Mouse (Mus musculus) cerebellum, postnatal 25 days (tissue): ENCODE results near the gene Focad.

Experiments used
- DNase-seq, 2 experiments: peaks; one replicate each; pipeline ENCODE4 v3.0.0; 2021; ENCODE audit warnings: mixed read lengths in 2 of 2

Focad gene

GRCm38 (mm10) chr4:88094062-88094767, at the start of gene Focad:
Gene Focad, plus strand, starts transcription at chr4:88094629.
- peak; percentile 98 to 99 for DNase-seq

DNA sequence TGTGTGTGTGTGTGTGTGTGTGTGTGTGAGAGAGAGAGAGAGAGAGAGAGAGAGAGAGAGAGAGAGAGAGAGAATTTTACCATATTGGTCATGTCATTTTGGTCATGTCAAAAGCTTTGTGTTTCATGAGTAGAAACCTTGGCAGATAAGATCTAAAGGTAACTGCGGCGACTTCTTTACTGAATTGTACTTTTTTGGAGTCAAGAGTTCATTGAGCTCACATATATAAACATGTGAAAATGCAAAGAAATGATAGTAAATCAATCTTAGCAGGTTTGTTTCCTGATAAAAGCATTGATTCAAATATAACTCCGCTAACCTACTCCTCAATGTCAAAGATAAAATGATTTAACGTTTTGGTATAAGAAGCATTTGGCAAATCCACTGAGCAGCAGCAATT, 49.3 kb upstream of the Focad start:
- DNase-seq = no peak

DNA sequence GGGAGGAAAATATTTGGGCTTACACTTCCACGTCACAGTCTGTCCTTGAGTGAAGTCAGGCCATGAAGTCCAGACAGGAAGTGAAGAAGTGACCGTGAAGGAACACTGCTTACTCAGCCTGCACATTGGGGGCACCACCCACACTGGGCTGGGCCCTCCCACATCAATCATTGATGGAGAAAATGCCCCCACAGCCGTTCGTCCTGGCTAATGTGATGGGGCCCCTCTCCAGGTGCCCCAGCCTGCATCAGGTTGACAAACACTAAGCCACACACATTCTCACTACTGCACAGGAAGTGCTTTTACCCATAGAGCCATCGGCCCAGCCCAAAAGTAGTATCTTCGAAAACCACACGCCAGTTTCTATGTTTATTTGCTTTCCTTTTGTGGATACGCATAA, 48.1 kb upstream of the Focad start:
- no peak for DNase-seq

GRCm38 (mm10) chr4:88075388-88075787, 19.0 kb upstream of the Focad start:
- DNase-seq = no peak

GRCm38 (mm10) chr4:88078983-88079382, 15.4 kb upstream of the Focad start:
- no peak for DNase-seq

DNA sequence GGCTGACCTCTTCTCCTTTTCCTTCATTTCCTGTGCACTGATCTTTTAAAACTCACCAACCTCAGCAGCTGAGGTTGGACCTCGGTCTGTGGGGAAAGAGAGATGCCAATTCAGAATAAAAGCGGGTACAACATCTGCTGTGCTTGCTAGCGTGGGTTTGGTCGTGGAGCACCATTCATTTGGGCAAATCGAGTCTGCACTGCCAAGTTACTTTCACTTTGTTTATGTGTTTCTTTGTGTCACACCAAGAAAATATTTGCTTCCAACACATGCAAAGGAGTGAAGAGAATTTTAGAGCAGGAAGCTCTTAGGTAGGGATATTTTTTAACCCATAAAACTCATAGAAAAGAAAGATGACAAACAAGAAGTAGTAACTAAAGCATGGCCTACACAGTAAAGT, 13.0 kb upstream of the Focad start:
- DNase-seq = no peak

GRCm38 (mm10) chr4:88081885-88082284, 12.5 kb upstream of the Focad start:
- no peak for DNase-seq

DNA sequence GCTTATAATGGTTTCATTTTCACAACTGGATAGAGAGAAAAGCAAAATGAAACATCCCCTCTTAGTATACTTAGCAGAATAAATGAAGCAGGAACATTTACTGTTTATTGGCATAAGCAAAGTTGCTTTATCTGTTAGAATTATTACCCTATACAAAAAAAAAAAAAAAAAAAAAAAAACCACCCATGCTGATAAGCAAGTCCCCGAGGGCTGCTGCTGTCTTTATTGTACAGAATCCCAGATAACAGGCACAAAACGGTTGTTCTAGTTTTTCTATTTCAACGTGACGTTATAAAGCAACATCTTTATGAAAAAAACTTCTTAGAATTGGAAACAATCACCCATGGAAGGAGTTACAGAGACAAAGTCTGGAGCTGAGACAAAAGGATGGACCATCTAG, 12.0 kb upstream of the Focad start:
- DNase-seq = no peak

DNA sequence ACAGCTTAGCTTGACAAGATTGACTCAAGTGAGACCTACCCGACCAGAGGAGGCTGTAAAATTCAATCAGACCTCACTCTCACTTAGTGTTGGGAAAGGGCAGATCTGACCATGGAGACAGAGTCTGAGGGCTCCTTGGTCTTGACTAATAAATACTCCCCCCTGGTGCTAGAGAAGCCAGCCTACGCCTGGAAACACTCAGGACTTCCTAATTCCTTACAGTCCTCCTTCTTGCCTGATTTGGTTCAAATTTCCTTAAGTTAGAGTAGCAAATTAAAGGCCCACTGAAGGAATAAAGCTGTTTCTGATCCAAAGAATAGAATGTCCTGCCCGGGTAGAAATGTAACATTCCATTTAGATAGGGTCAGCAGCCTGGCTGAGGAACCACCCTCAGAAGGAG, 10.6 kb upstream of the Focad start:
- DNase-seq = no peak

DNA sequence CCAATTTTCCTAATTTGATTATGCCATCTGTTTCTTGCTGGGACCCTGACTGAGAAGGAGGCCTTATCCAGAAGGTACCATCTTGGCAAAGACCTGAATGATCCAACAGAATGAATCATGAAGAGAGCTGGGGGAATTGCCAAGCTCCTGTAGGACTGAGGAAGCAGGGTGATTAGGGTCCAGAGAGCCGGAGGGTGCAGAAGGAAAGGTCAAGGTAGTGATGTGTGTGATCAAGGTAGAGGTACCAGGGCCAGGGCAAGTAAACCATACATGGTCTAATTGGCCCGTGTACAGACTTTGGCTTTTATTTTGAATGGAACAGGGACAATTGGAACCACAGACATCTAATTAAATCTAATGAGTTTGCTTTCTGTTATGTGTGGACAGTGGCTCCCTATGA, 4.1 kb upstream of the Focad start:
- peak; percentile 63 to 72 for DNase-seq

GRCm38 (mm10) chr4:88094768-88095420, 465 bp downstream of the Focad start:
- no peak for DNase-seq

- no peak for DNase-seq
Measured at GRCm38 (mm10) chr4:88095693-88096092, 1.3 kb downstream of the Focad start.

- no peak for DNase-seq
Measured at GRCm38 (mm10) chr4:88108585-88108984, 14.2 kb downstream of the Focad start.

DNA sequence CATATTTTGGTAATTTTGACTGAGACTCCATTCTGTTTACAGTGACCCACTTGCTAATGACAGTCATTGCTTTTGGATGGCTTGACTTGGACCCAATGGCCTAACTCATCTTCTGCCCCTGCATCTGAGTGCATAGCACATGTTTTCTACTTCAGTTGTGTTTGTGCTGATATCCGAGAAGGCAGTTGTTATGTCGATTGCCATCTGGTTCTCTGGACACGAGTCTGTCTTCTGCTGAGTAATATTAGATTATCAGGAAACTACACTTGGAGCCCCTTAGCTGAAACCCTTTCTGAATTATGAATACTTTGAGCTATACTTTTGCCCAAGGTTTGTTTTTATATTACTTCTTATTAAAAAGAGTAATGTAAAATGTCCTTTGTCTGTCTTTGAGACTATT, 22.9 kb downstream of the Focad start:
- DNase-seq = no peak

DNA sequence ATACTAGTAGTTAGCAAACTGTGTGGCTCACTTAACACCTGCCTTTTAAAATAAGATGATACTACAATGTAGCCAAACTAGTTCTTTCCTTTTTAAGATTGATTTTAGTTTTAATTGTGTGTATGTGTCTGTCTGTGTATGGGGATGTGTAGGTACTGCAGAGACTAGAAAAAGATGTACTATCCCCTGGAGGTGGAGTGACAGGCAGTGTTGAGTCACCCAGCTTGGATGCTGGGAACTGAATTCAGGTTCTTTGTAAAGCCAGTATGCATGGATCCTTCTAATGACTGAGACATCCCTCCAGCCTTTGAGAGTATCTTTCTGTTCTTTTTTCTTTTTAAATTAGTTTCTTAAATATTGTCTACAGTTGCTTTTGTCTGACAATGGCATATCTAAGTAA, 23.5 kb downstream of the Focad start:
- no peak for DNase-seq

GRCm38 (mm10) chr4:88118750-88119395, 24.4 kb downstream of the Focad start:
- no peak for DNase-seq

DNA sequence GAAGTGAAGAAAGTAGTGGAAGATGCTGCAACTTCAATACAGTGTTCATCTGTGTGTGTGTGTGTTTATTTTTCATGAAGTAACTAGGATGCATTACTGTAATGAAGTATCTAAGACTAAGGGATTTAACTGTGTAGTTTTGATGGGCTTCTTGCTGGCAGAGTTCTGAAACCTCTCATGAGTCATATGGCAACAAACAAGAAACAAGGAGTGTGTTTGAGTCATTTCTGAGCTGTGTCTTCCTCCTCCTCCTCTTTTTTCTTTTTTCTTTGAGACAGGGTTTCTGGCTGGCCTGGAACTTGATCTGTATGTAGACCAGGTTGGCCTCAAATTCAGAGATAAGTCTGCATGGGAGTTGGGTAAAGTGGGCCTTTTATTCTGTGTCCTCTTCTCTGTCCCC, 25.7 kb downstream of the Focad start:
- DNase-seq = no peak

- no peak for DNase-seq
Measured at GRCm38 (mm10) chr4:88122472-88122871, 28.0 kb downstream of the Focad start.

DNA sequence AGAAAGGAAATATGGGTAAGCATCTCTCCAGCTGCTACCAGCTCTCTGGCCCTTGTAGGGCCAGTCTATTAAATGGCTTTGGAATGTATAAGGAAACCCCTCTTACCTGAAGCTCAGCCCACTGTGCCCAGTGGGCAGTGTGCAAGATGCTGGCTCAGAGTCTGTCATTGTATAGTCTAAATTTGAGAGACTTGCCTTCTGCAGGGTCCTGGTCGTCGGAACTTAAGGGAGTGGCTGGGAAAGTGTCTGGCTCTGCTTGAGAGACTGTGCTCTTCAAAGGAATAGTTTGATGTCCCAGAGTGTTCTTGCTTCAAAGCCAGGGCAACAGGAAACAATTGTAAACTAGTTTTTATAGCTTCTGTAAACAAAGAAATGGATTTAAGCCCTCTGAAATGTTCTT, 41.5 kb downstream of the Focad start:
- DNase-seq = no peak

- no peak for DNase-seq
Measured at GRCm38 (mm10) chr4:88136528-88136927, 42.1 kb downstream of the Focad start.

DNA sequence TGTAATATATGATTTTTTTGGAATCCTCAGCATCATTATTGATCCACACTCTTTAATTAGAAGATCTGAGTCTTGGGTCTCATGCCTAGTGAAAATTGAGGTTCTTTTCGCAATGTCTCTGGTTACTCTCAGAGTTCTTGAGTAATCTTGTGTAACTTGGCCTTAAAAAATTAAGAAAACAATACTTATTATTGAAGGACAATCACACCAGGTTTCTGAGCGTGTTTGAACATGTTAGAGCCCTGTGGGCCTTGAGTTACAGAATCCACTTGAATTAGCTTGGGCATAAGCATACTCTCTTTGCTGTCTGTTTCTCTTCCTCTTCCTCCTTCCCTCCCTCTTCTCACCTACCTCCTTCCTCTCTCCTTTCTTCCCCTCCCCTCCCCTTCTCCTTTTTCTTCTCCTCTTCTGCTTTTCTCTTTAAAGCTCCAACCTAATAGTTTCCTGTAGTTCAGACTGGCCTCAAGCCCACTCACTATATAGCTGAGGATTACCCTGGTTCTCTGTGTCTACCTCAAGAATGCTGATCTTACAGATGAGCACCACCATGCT, 44.0 kb downstream of the Focad start:
- DNase-seq = no peak

DNA sequence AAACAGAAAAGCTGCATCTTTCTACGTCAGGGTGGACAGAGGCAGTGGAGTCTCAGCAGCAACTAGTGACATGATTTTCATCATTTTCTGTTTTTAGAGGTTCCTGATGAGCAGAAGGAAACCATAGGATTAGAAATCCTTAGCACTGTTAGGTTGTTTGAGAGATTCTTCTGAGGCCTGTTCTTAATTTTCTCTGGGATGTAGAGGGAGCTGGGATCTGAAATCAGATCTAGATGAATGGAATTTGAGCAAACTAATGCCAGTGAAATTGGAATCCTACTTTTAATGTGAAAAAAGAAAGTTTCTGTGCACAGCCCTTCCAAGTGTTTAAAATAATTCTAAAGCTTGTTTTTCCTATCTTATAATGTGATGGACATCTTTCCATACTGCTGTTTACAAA, 55.0 kb downstream of the Focad start:
- DNase-seq = no peak

GRCm38 (mm10) chr4:88155490-88156160, 61.2 kb downstream of the Focad start:
- DNase-seq = peak in 1 of 2 experiments; percentile 31
